Mouse (Mus musculus): ENCODE results near the gene 9130019O22Rik.

DNA sequence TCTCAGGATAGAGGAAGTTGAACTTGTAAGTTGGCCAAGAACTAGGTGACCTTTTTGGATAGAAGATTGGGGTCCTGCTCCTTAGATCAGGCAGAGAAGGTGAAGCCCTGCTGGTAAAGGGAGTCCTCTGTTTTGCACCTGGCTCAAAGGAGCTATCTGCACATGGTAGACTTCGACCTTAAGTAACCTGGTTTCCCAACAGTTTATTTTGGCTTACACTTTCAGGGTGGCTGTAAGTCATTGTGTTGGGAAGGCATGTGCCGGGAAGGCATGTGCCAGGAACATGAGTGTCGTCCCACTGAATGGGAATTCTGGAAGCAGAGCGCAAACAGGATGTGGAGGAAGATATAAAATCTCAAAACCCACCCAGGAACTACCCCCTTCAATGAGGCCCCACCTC is 51.4 kb downstream of the 9130019O22Rik start:
- TF ChIP-seq GATA1 (IDR thresholded peaks at IDR 0.05; ENCODE audit: low read length) (no peak), TAL1 (IDR thresholded peaks at IDR 0.05; ENCODE audit: low read length) (no peak)
